In genomic region chr4:116819968-116820901, GRCm38 (mm10) we compare ENCODE assay signal across 8 mouse cellular contexts. TPM values are rescaled to one million over a fixed set of nuclear protein-coding genes. Genes with fewer than 3 reads are reported as not detected.
A peak's percentile ranks its signal among the peaks of the same experiment; 100 is the strongest.
DNase-seq lines count a peak whose midpoint lies in the region; ATAC-seq lines count a peak whose summit lies in the region.

No protein-coding gene starts in this region.

- DNase-seq in heart, postnatal 10 days = no peak
- peak; percentile 69 for DNase-seq in ZHBTc4 (ENCODE audit: low read depth, low spot score)
- DNase-seq in hindbrain, embryonic 11.5 days (ENCODE audit: low spot score) = no peak
- DNase-seq in adrenal gland, postnatal 10 days = no peak
- DNase-seq in ovary, postnatal 36 days (ENCODE audit: low spot score) = no peak

- H3K27me3 ChIP-seq in heart, embryonic 13.5 days (replicated peaks) = peaks cover 26% of the 10 kb centered on the region
- H3K27me3 ChIP-seq in hindbrain, embryonic 11.5 days (ENCODE audit: control insufficient read depth, insufficient read depth, low read length) = peaks cover 13% of the 10 kb centered on the region; the same call in 1 of the 2 replicates
- peaks cover 39% of the 10 kb centered on the region for H3K27me3 ChIP-seq in midbrain, embryonic 13.5 days

- H3K4me3 ChIP-seq in heart, embryonic 13.5 days = peak overlapping the region; percentile 64
- H3K4me3 ChIP-seq in hindbrain, embryonic 11.5 days (ENCODE audit: low read depth, low read length) = peak overlapping the region; percentile 37
- peak overlapping the region; percentile 48 for H3K4me3 ChIP-seq in midbrain, embryonic 13.5 days (replicated peaks)

- no peak for ATAC-seq in heart, embryonic 13.5 days (ENCODE audit: extremely low read depth, insufficient number of reproducible peaks, low FRiP score, low TSS enrichment)
- no peak; the same call in 1 of the 2 replicates for ATAC-seq in hindbrain, embryonic 11.5 days (ENCODE audit: low FRiP score)
- ATAC-seq in midbrain, embryonic 13.5 days = no peak; the same call in 1 of the 2 replicates
- no peak for ATAC-seq in megakaryocyte progenitor cell, adult 5-6 weeks (replicated peaks; ENCODE audit: poor library complexity)

- intact Hi-C loops in heart, postnatal 10 days (cut with DNase I) = no loop called here

- peak overlapping the region; percentile 100 for H3K4me2 ChIP-seq in heart, embryonic 13.5 days
- H3K4me2 ChIP-seq in hindbrain, embryonic 11.5 days (replicated peaks; ENCODE audit: low read depth, low read length) = peak overlapping the region; percentile 91
- peak overlapping the region; percentile 88 for H3K4me2 ChIP-seq in midbrain, embryonic 13.5 days (replicated peaks)

- peaks cover 28% of the 10 kb centered on the region for H3K36me3 ChIP-seq in heart, embryonic 13.5 days
- H3K36me3 ChIP-seq in hindbrain, embryonic 11.5 days (ENCODE audit: control insufficient read depth, insufficient read depth, low read length) = no peaks in the 10 kb centered on the region
- H3K36me3 ChIP-seq in midbrain, embryonic 13.5 days = peaks cover 17% of the 10 kb centered on the region

- 23% methylated on average over 32 of the region's 32 CpGs for WGBS in heart, embryonic 13.5 days
- WGBS in hindbrain, embryonic 11.5 days = 21% methylated on average over 32 of the region's 32 CpGs
- 23% methylated on average over 32 of the region's 32 CpGs for WGBS in midbrain, embryonic 13.5 days

- no peaks in the 10 kb centered on the region for H3K9me3 ChIP-seq in heart, embryonic 13.5 days
- no peaks in the 10 kb centered on the region for H3K9me3 ChIP-seq in hindbrain, embryonic 11.5 days (ENCODE audit: control insufficient read depth, low read length)
- no peaks in the 10 kb centered on the region for H3K9me3 ChIP-seq in midbrain, embryonic 13.5 days

- peak overlapping the region; percentile 79 for H3K9ac ChIP-seq in heart, embryonic 13.5 days
- H3K9ac ChIP-seq in hindbrain, embryonic 11.5 days (ENCODE audit: low read depth, low read length) = peak overlapping the region; percentile 47
- H3K9ac ChIP-seq in midbrain, embryonic 13.5 days (replicated peaks) = peak overlapping the region; percentile 64

- H3K4me1 ChIP-seq in heart, embryonic 13.5 days = peaks cover 17% of the 10 kb centered on the region
- 0 out of 2 replicates have a peak, but pooled peaks cover 2% of the 10 kb centered on the region for H3K4me1 ChIP-seq in hindbrain, embryonic 11.5 days (replicated peaks; ENCODE audit: control insufficient read depth, insufficient read depth, low read length)
- H3K4me1 ChIP-seq in midbrain, embryonic 13.5 days (replicated peaks) = peaks cover 23% of the 10 kb centered on the region

- H3K27ac ChIP-seq in heart, embryonic 13.5 days (replicated peaks) = no peak overlapping the region
- no peak overlapping the region for H3K27ac ChIP-seq in hindbrain, embryonic 11.5 days (ENCODE audit: low read depth, low read length)
- no peak overlapping the region for H3K27ac ChIP-seq in midbrain, embryonic 13.5 days

RNA-seq across cellular contexts. Expression of gene Hpdl, which starts 1.3 kb away (rescaled TPM):
- polyA plus RNA-seq in heart, embryonic 13.5 days (2015; fragmentation: Nextera tagmentation; extraction: Ambion mirVana) = 0.70 and 1.0 TPM in 2 replicates
- 1 to 10 TPM; 3.5 to 3.8 TPM for total RNA-seq in heart, postnatal 10 days (2021)
- 0.63 and 1.0 TPM in 2 replicates for polyA plus RNA-seq in hindbrain, embryonic 11.5 days (2014; fragmentation: Nextera tagmentation; extraction: Ambion mirVana)
- 0.62 and 1.0 TPM in 2 replicates for polyA plus RNA-seq in midbrain, embryonic 13.5 days (2015; fragmentation: Nextera tagmentation; extraction: Ambion mirVana)
- 0.10 TPM in 1 of 2 replicates, not detected in the other for total RNA-seq in megakaryocyte progenitor cell, adult 5-6 weeks (2015)
- total RNA-seq in megakaryocyte progenitor cell, adult 5-6 weeks (2017) = 0.27 TPM in 1 of 2 replicates, not detected in the other
- total RNA-seq in adrenal gland, postnatal 10 days (2021) = 1 to 10 TPM; 5.2 to 9.2 TPM

RNA-seq across cellular contexts. Expression of gene Mutyh, which starts 12.7 kb away (rescaled TPM):
- 7.8 and 8.5 TPM in 2 replicates for polyA plus RNA-seq in heart, embryonic 13.5 days (2015; fragmentation: Nextera tagmentation; extraction: Ambion mirVana)
- 1 to 10 TPM; 1.7 to 1.9 TPM for total RNA-seq in heart, postnatal 10 days (2021)
- 14.4 and 16.6 TPM in 2 replicates for polyA plus RNA-seq in hindbrain, embryonic 11.5 days (2014; fragmentation: Nextera tagmentation; extraction: Ambion mirVana)
- 10.2 and 10.6 TPM in 2 replicates for polyA plus RNA-seq in midbrain, embryonic 13.5 days (2015; fragmentation: Nextera tagmentation; extraction: Ambion mirVana)
- total RNA-seq in megakaryocyte progenitor cell, adult 5-6 weeks (2015) = 10.7 and 13.3 TPM in 2 replicates
- total RNA-seq in megakaryocyte progenitor cell, adult 5-6 weeks (2017) = 5.2 and 8.4 TPM in 2 replicates
- 1 to 10 TPM; 4.2 to 4.7 TPM for total RNA-seq in adrenal gland, postnatal 10 days (2021)

RNA-seq across cellular contexts. Expression of gene Toe1, which starts 12.8 kb away (rescaled TPM):
- polyA plus RNA-seq in heart, embryonic 13.5 days (2015; fragmentation: Nextera tagmentation; extraction: Ambion mirVana) = 19.8 and 21.1 TPM in 2 replicates
- total RNA-seq in heart, postnatal 10 days (2021) = 10 to 100 TPM; 13.2 to 13.6 TPM
- polyA plus RNA-seq in hindbrain, embryonic 11.5 days (2014; fragmentation: Nextera tagmentation; extraction: Ambion mirVana) = 33.4 and 34.0 TPM in 2 replicates
- polyA plus RNA-seq in midbrain, embryonic 13.5 days (2015; fragmentation: Nextera tagmentation; extraction: Ambion mirVana) = 30.3 and 33.1 TPM in 2 replicates
- 17.4 and 18.2 TPM in 2 replicates for total RNA-seq in megakaryocyte progenitor cell, adult 5-6 weeks (2015)
- total RNA-seq in megakaryocyte progenitor cell, adult 5-6 weeks (2017) = 33.9 and 42.0 TPM in 2 replicates
- 10 to 100 TPM; 16.2 to 19.4 TPM for total RNA-seq in adrenal gland, postnatal 10 days (2021)

RNA-seq across cellular contexts. Expression of gene Zswim5, which starts 56.9 kb away (rescaled TPM):
- 0.43 and 0.66 TPM in 2 replicates for polyA plus RNA-seq in heart, embryonic 13.5 days (2015; fragmentation: Nextera tagmentation; extraction: Ambion mirVana)
- total RNA-seq in heart, postnatal 10 days (2021) = 1 to 10 TPM; 1.5 to 1.6 TPM
- 9.8 and 10.4 TPM in 2 replicates for polyA plus RNA-seq in hindbrain, embryonic 11.5 days (2014; fragmentation: Nextera tagmentation; extraction: Ambion mirVana)
- 9.5 and 9.9 TPM in 2 replicates for polyA plus RNA-seq in midbrain, embryonic 13.5 days (2015; fragmentation: Nextera tagmentation; extraction: Ambion mirVana)
- total RNA-seq in megakaryocyte progenitor cell, adult 5-6 weeks (2015) = 0.10 and 0.15 TPM in 2 replicates
- total RNA-seq in megakaryocyte progenitor cell, adult 5-6 weeks (2017) = 0.03 and 0.12 TPM in 2 replicates
- total RNA-seq in adrenal gland, postnatal 10 days (2021) = 1 to 10 TPM; 3.0 to 3.2 TPM
